Mouse (Mus musculus) CH12.LX (cell line): Measurements from ENCODE around the gene Rsph4a. TPM values are rescaled to one million over a fixed set of nuclear protein-coding genes. Genes with fewer than 3 reads are reported as not detected.

Experiments used
- DNase-seq: peaks from one replicate; pipeline ENCODE4 v3.0.0-alpha.2; 2013; ENCODE audit errors: extremely low read depth
- H3K27ac ChIP-seq: 2 replicates; pipeline ENCODE4 v1.5.1; 2012; ENCODE audit warnings: low read depth, mild to moderate bottlenecking, control low read depth, moderate library complexity; ENCODE audit not compliant: insufficient read depth
- H3K27me3 ChIP-seq: replicated peaks from 2 replicates; pipeline ENCODE3; 2012; ENCODE audit warnings: inconsistent platforms
- H3K36me3 ChIP-seq, 2 experiments: replicated peaks in 1 of 2; 2 replicates each; pipeline versions ENCODE3 to v1.6.1; 2012; ENCODE audit warnings: inconsistent platforms in 1 of 2, low read length in 1 of 2, mild to moderate bottlenecking in 1 of 2, mixed read lengths in 1 of 2, moderate library complexity in 1 of 2; ENCODE audit not compliant: control insufficient read depth in 1 of 2, insufficient read depth in 1 of 2
- H3K4me1 ChIP-seq, 2 experiments: 2 replicates each; pipeline ENCODE4 v1.6.1; 2012; ENCODE audit warnings: inconsistent platforms in 1 of 2, moderate library complexity in 1 of 2; ENCODE audit not compliant: insufficient read depth in 2 of 2, control insufficient read depth in 1 of 2
- H3K4me2 ChIP-seq: 2 replicates; pipeline ENCODE4 v1.6.1; 2012; ENCODE audit warnings: low read depth, mild to moderate bottlenecking, control low read depth; ENCODE audit not compliant: poor library complexity, insufficient read depth, severe bottlenecking
- H3K4me3 ChIP-seq, 3 experiments: fragments of 150-350 bp in 1 of 3; sonication (generic) in 1 of 3; replicated peaks in 1 of 3; 2 replicates each; pipeline versions ENCODE3 to v1.5.1; 2011 to 2012; ENCODE audit warnings: low read depth in 2 of 3, low read length in 2 of 3, mild to moderate bottlenecking in 2 of 3, moderate library complexity in 2 of 3, control low read depth in 1 of 3, improper control_type of control experiment in 1 of 3, inconsistent platforms in 1 of 3, mixed read lengths in 1 of 3; ENCODE audit not compliant: poor library complexity in 1 of 3
- H3K79me2 ChIP-seq: replicated peaks from 2 replicates; pipeline ENCODE4 v1.6.1; 2012; ENCODE audit warnings: mild to moderate bottlenecking, moderate library complexity; ENCODE audit not compliant: control insufficient read depth, poor library complexity, insufficient read depth, severe bottlenecking; ENCODE audit errors: extremely low read depth
- H3K9ac ChIP-seq: 2 replicates; pipeline ENCODE4 v1.6.1; 2012; ENCODE audit warnings: low read depth, mild to moderate bottlenecking, control low read depth, moderate library complexity; ENCODE audit not compliant: insufficient read depth
- H3K9me3 ChIP-seq: replicated peaks from 2 replicates; pipeline ENCODE3; 2012; ENCODE audit warnings: low read length, inconsistent platforms, mixed read lengths
- BHLHE40 ChIP-seq: IDR thresholded peaks from 2 replicates; pipeline ENCODE4 v1.6.1; 2011; ENCODE audit warnings: mild to moderate bottlenecking, low read depth, low read length, improper control_type of control experiment
- CHD1 ChIP-seq: IDR thresholded peaks from 2 replicates; pipeline ENCODE4 v1.6.1; 2012; ENCODE audit warnings: low read depth, low read length, improper control_type of control experiment, inconsistent platforms
- ELF1 ChIP-seq: IDR thresholded peaks from 2 replicates; pipeline ENCODE4 v1.6.1; 2014; ENCODE audit warnings: low read depth, mild to moderate bottlenecking, inconsistent platforms, low read length, improper control_type of control experiment
- EP300 ChIP-seq: IDR thresholded peaks from 2 replicates; pipeline ENCODE4 v1.6.1; 2011; ENCODE audit warnings: low read length, improper control_type of control experiment
- ETS1 ChIP-seq: conservative IDR thresholded peaks from 2 replicates; pipeline ENCODE4 v1.6.1; 2012; ENCODE audit warnings: low read depth, mild to moderate bottlenecking, inconsistent platforms, low read length, improper control_type of control experiment, moderate library complexity
- HCFC1 ChIP-seq: IDR thresholded peaks from 2 replicates; pipeline ENCODE4 v1.6.1; 2012; ENCODE audit warnings: low read depth, mild to moderate bottlenecking, inconsistent platforms, low read length, improper control_type of control experiment
- IRF4 ChIP-seq: IDR thresholded peaks from 2 replicates; pipeline ENCODE4 v1.6.1; 2014; ENCODE audit warnings: low read depth, mild to moderate bottlenecking, inconsistent platforms, low read length, improper control_type of control experiment
- JUN ChIP-seq: IDR thresholded peaks from 2 replicates; pipeline ENCODE4 v1.6.1; 2011; ENCODE audit warnings: low read depth, mild to moderate bottlenecking, low read length, improper control_type of control experiment, moderate library complexity; ENCODE audit not compliant: insufficient read depth
- JUND ChIP-seq: conservative IDR thresholded peaks from 2 replicates; pipeline ENCODE4 v1.6.1; 2011; ENCODE audit warnings: low read depth, low read length, improper control_type of control experiment
- KAT2A ChIP-seq: IDR thresholded peaks from 2 replicates; pipeline ENCODE4 v1.6.1; 2012; ENCODE audit warnings: low read length, improper control_type of control experiment, inconsistent platforms; ENCODE audit not compliant: insufficient replicate concordance
- MAFK ChIP-seq: IDR thresholded peaks from 2 replicates; pipeline ENCODE4 v1.6.1; 2011; ENCODE audit warnings: low read length, improper control_type of control experiment; ENCODE audit not compliant: insufficient replicate concordance
- MAX ChIP-seq: IDR thresholded peaks from 2 replicates; pipeline ENCODE4 v1.6.1; 2011; ENCODE audit warnings: low read length, improper control_type of control experiment
- MAZ ChIP-seq: IDR thresholded peaks from 2 replicates; pipeline ENCODE4 v1.6.1; 2012; ENCODE audit warnings: low read depth, mild to moderate bottlenecking, inconsistent platforms, low read length, improper control_type of control experiment, moderate library complexity
- MEF2A ChIP-seq: IDR thresholded peaks from 2 replicates; pipeline ENCODE4 v1.6.1; 2014; ENCODE audit warnings: low read depth, mild to moderate bottlenecking, inconsistent platforms, low read length, improper control_type of control experiment, borderline replicate concordance
- MXI1 ChIP-seq: IDR thresholded peaks from 2 replicates; pipeline ENCODE4 v1.6.1; 2011; ENCODE audit warnings: mild to moderate bottlenecking, low read depth, low read length, improper control_type of control experiment
- MYC ChIP-seq: IDR thresholded peaks from 2 replicates; pipeline ENCODE4 v1.6.1; 2011; ENCODE audit warnings: low read depth, mild to moderate bottlenecking, improper control_type of control experiment, low read length
- NELFE ChIP-seq: IDR thresholded peaks from 2 replicates; pipeline ENCODE4 v1.6.1; 2011; ENCODE audit warnings: low read depth, low read length, improper control_type of control experiment
- NRF1 ChIP-seq: IDR thresholded peaks from 2 replicates; pipeline ENCODE4 v1.6.1; 2014; ENCODE audit warnings: low read depth, mild to moderate bottlenecking, inconsistent platforms, low read length, improper control_type of control experiment, moderate library complexity
- POLR2A ChIP-seq: IDR thresholded peaks from 2 replicates; pipeline ENCODE4 v1.6.1; 2011; ENCODE audit warnings: low read depth, mild to moderate bottlenecking, improper control_type of control experiment, low read length
- POLR2AphosphoS2 ChIP-seq: IDR thresholded peaks from 2 replicates; pipeline ENCODE4 v1.6.1; 2011; ENCODE audit warnings: low read depth, low read length, improper control_type of control experiment
- RAD21 ChIP-seq: IDR thresholded peaks from 2 replicates; pipeline ENCODE4 v1.6.1; 2011; ENCODE audit warnings: low read depth, mild to moderate bottlenecking, low read length, improper control_type of control experiment, moderate library complexity
- RCOR1 ChIP-seq: conservative IDR thresholded peaks from 2 replicates; pipeline ENCODE4 v1.6.1; 2012; ENCODE audit warnings: low read depth, mild to moderate bottlenecking, inconsistent platforms, low read length, improper control_type of control experiment
- SIN3A ChIP-seq: IDR thresholded peaks from 2 replicates; pipeline ENCODE4 v1.6.1; 2012; ENCODE audit warnings: low read length, improper control_type of control experiment, inconsistent platforms
- TBP ChIP-seq: conservative IDR thresholded peaks from 2 replicates; pipeline ENCODE4 v1.6.1; 2011; ENCODE audit warnings: low read depth, low read length, improper control_type of control experiment
- TCF12 ChIP-seq: IDR thresholded peaks from 2 replicates; pipeline ENCODE4 v1.6.1; 2014; ENCODE audit warnings: low read depth, mild to moderate bottlenecking, inconsistent platforms, low read length, improper control_type of control experiment
- UBTF ChIP-seq: IDR thresholded peaks from 2 replicates; pipeline ENCODE4 v1.6.1; 2012; ENCODE audit warnings: low read depth, mild to moderate bottlenecking, inconsistent platforms, low read length, improper control_type of control experiment, moderate library complexity
- USF2 ChIP-seq: conservative IDR thresholded peaks from 2 replicates; pipeline ENCODE4 v1.6.1; 2011; ENCODE audit warnings: low read depth, low read length, improper control_type of control experiment
- ZMIZ1 ChIP-seq: IDR thresholded peaks from 2 replicates; pipeline ENCODE4 v1.6.1; 2012; ENCODE audit warnings: low read depth, mild to moderate bottlenecking, inconsistent platforms, low read length, improper control_type of control experiment
- ZNF384 ChIP-seq: IDR thresholded peaks from 2 replicates; pipeline ENCODE4 v1.6.1; 2012; ENCODE audit warnings: low read depth, low read length, improper control_type of control experiment, inconsistent platforms
- dilution Hi-C: fragments of 300-500 bp; cut with MboI; formaldehyde crosslinking; loops from 2 replicates; pipeline ENCODE4 v1.14.3; 2020; ENCODE audit warnings: low sequenced_read_pairs; ENCODE audit not compliant: extremely low pct_unique_long_range_greater_than_20kb, extremely low pct_ligation_motif_present
- in situ Hi-C: fragments of 300-500 bp; cut with MboI; formaldehyde crosslinking; loops from 3 replicates; pipeline ENCODE4 v1.14.3; 2019; ENCODE audit warnings: low sequenced_read_pairs, low pct_ligation_motif_present, low pct_unique_long_range_greater_than_20kb, mixed read lengths
- polyA plus RNA-seq: library from polyadenylated mRNA; unstranded; fragments of >175 nt; gene quantifications from 2 replicates; pipeline ENCODE4 v1.2.1, GENCODE M21; 2012; ENCODE audit warnings: low read depth; ENCODE audit not compliant: insufficient read length
- total RNA-seq, 2 experiments: library from RNA; depleted of rRNA; stranded (reverse); fragments of 300-350 nt in 1 of 2; fragments of >200 nt in 1 of 2; gene quantifications; 2 replicates each; pipeline ENCODE4 v1.2.3; 2012 to 2014

Gene Rsph4a
- total and polyA plus RNA-seq, 3 experiments: not detected

DNA sequence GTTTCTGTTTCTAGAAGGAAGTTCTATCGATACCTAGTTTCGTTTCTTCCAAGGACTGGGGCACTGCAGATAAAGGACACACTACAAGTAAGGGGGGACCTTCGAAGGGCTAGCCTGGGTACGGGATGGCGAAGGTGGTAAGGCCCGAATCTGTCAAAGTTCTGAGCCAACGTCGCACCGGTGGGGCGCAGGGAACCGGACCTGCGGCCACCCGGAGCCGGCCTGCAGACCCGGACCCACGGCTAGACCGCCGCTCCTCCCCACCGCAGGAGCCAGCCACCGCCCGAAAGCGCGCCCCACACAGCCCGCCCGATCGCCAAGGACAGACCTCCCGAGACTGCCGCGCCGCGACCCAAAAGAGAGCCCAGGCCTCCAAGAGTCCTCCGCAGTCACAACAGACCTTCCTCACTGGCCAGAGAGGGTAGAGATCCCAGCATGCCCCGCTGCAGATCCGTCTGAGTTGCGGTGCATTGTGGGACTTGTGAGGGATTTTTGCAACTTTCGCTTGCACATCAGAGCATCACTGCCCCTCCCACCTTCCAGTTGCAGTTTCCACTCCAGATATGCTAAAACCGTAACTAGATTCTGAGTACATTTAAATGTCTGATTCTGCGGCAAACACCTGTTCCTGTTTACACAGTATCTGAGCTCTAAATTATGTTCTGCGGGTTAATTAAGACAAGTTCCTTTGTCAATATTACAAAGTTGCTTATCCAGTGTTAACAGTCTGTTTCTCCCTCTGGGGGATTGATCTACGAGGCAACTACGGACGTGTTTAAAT lies 46.1 kb downstream of the Rsph4a start, which contains the start of gene Zup1:
Gene Zup1 (minus strand): TSS at position 467 of the 781 bp plus-strand sequence.
- Histone ChIP-seq H3K9ac (peak within 1 kb of the TSS; percentile 99), H3K79me2 (peaks cover 33% of the 10 kb centered on the region), H3K27ac (peak within 1 kb of the TSS; percentile 91), H3K27me3 (no peaks in the 10 kb centered on the region), H3K9me3 (no peaks in the 10 kb centered on the region)
- dilution Hi-C loops: no loop called here
- peak; percentile 95 for DNase-seq
- TF ChIP-seq ELF1 (peak; percentile 57; the same call in 1 of the 2 replicates), JUND (no peak), NRF1 (0 out of 2 replicates have a peak, but pooled peaks have one; percentile 14), TBP (peak; percentile 79), POLR2AphosphoS2 (peak; percentile 79; the same call in 1 of the 2 replicates), EP300 (peak; percentile 59), MEF2A (0 out of 2 replicates have a peak, but pooled peaks have one; percentile 55), NELFE (peak; percentile 93), MAFK (no peak), RAD21 (no peak), HCFC1 (peak; percentile 80), CHD1 (no peak), MAX (peak; percentile 41; the same call in 1 of the 2 replicates), ZMIZ1 (peak; percentile 84), TCF12 (peak; percentile 82), SIN3A (peak; percentile 86), UBTF (no peak), MAZ (peak; percentile 93; the same call in 1 of the 2 replicates), POLR2A (peak; percentile 96), KAT2A (peak; percentile 60; the same call in 1 of the 2 replicates), BHLHE40 (0 out of 2 replicates have a peak, but pooled peaks have one; percentile 32), ZNF384 (0 out of 2 replicates have a peak, but pooled peaks have one; percentile 28), USF2 (no peak), IRF4 (peak; percentile 77), MYC (no peak; the same call in 1 of the 2 replicates), ETS1 (peak; percentile 64), MXI1 (peak; percentile 77), RCOR1 (peak; percentile 60; the same call in 1 of the 2 replicates), JUN (no peak)
- TF ChIP-seq, all 38 proteins: peak for 21
- H3K4me3 ChIP-seq: peak within 1 kb of the TSS; percentile 72 to 99 (median 86)
- peaks cover 0 to 36% of the 10 kb centered on the region in 2 experiments; a peak in 2 of 4 replicates for H3K4me1 ChIP-seq
- H3K4me2 ChIP-seq: peak within 1 kb of the TSS; percentile 95
- H3K36me3 ChIP-seq: peaks cover 7 to 22% of the 10 kb centered on the region in 2 experiments
- in situ Hi-C loops: no loop called here
